8 mouse cellular contexts compared by ENCODE assay signal in the genomic region with DNA sequence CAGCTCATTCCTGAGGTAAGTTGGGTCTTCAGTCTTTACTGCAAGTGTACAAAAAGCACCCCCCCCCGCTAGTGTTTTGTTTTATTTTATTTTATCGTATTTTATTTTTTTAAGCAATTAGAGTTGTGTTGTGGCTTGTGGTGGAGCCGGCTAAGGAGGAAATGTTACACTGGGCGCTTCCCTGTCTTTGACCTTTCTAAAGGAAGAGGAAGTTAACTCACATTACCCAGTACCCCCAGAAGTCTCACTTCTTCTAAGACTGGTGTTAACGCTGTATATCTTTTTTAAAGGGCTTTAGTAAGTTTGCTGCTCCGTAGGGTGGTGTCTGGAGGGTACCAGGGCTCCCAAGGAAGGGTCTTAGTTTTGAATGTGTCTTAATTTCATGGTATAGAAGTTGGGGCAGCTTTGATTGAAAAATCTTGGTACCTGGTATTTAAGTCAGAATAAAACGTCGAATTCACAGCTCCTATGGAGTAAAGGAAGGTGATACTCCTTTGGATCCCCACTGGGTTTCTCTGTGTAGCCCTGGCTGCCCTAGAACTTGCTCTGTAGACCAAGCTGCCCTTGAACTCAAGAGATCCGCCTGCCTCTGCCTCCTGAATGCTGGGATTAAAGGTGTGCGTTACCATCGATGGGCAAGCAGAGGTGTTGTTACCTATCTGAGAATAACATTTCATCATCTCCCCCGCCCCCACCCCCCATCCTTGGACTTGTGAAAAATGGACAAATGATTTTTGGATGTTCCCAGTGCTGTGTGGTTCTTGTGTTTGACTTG. TPM values are rescaled to one million over a fixed set of nuclear protein-coding genes. Genes with fewer than 3 reads are reported as not detected.
DNase-seq lines count a peak whose midpoint lies in the region; ATAC-seq and TF ChIP-seq lines count a peak whose summit lies in the region.

No protein-coding gene starts in this region.

- no peak for TF ChIP-seq CTCF in lung, embryonic 14.5 days (IDR thresholded peaks at IDR 0.05; ENCODE audit: low read depth)
- no peak for TF ChIP-seq CTCF in embryonic fibroblast, embryonic 13.5 days (IDR thresholded peaks at IDR 0.05; ENCODE audit: borderline replicate concordance, insufficient read depth, low read length)
- TF ChIP-seq CTCF in intestine, postnatal 0 days (IDR thresholded peaks at IDR 0.05; ENCODE audit: low read depth), result no peak

- H3K4me1 ChIP-seq in lung, embryonic 14.5 days (ENCODE audit: insufficient read depth), result peaks cover 11% of the 10 kb centered on the region
- H3K4me1 ChIP-seq in embryonic fibroblast, embryonic 13.5 days (ENCODE audit: control insufficient read depth, insufficient read depth, low read length), result peaks cover 5% of the 10 kb centered on the region; the same call in 1 of the 2 replicates
- no peaks in the 10 kb centered on the region; the same call in 1 of the 2 replicates for H3K4me1 ChIP-seq in intestine, postnatal 0 days (replicated peaks; ENCODE audit: control insufficient read depth, insufficient read depth, low read length)

- peak overlapping the region; percentile 98 for H3K9ac ChIP-seq in lung, embryonic 14.5 days
- peak overlapping the region; percentile 98 for H3K9ac ChIP-seq in intestine, postnatal 0 days (ENCODE audit: low read depth, low read length)

- TF ChIP-seq POLR2A in embryonic fibroblast, embryonic 13.5 days (IDR thresholded peaks at IDR 0.05; ENCODE audit: low read depth, low read length), result no peak

- H3K9me3 ChIP-seq in lung, embryonic 14.5 days (ENCODE audit: low read depth, low read length), result no peaks in the 10 kb centered on the region
- no peaks in the 10 kb centered on the region for H3K9me3 ChIP-seq in intestine, postnatal 0 days (ENCODE audit: control insufficient read depth)

- no peak for DNase-seq in lung, embryonic 14.5 days
- no peak for DNase-seq in lung, postnatal 10 days
- no peak for DNase-seq in urinary bladder, adult 18-20 months (ENCODE audit: low spot score in 2 of 2)
- DNase-seq in ovary, postnatal 10 days (ENCODE audit: low spot score), result no peak
- DNase-seq in layer of hippocampus, adult 8-10 months (ENCODE audit: low spot score in 2 of 2), result no peak

- peaks cover 10% of the 10 kb centered on the region for H3K27me3 ChIP-seq in lung, embryonic 14.5 days (ENCODE audit: insufficient read depth, low read length)
- no peaks in the 10 kb centered on the region for H3K27me3 ChIP-seq in intestine, postnatal 0 days (replicated peaks; ENCODE audit: control insufficient read depth, insufficient read depth, low read length)

- H3K27ac ChIP-seq in lung, embryonic 14.5 days (ENCODE audit: low read depth), result peak overlapping the region; percentile 96; the same call in 1 of the 2 replicates
- 0 out of 2 replicates have a peak overlapping the region, but pooled peaks have one; percentile 22 for H3K27ac ChIP-seq in embryonic fibroblast, embryonic 13.5 days (ENCODE audit: insufficient read depth, low read length)
- H3K27ac ChIP-seq in intestine, postnatal 0 days (ENCODE audit: low read depth, low read length), result no peak overlapping the region; the same call in 1 of the 2 replicates

- H3K4me3 ChIP-seq in lung, embryonic 14.5 days (ENCODE audit: low read depth, low read length), result peak overlapping the region; percentile 98
- peak overlapping the region; percentile 100 for H3K4me3 ChIP-seq in embryonic fibroblast, embryonic 13.5 days (ENCODE audit: insufficient read depth, low read length)
- H3K4me3 ChIP-seq in intestine, postnatal 0 days (ENCODE audit: low read depth, low read length), result peak overlapping the region; percentile 93

- peaks cover 36% of the 10 kb centered on the region for H3K36me3 ChIP-seq in lung, embryonic 14.5 days (ENCODE audit: insufficient read depth)
- peaks cover 29% of the 10 kb centered on the region for H3K36me3 ChIP-seq in intestine, postnatal 0 days (ENCODE audit: control insufficient read depth, insufficient read depth)

- no peak for ATAC-seq in lung, embryonic 14.5 days (ENCODE audit: insufficient read depth)
- ATAC-seq in intestine, postnatal 0 days, result no peak
- ATAC-seq in monocyte, adult 5-6 weeks (replicated peaks; ENCODE audit: insufficient number of reproducible peaks, low FRiP score, low TSS enrichment, poor library complexity, severe bottlenecking), result peak; percentile 67

- 33% methylated on average over 12 of the region's 12 CpGs for WGBS in lung, embryonic 14.5 days
- 37% methylated on average over 12 of the region's 12 CpGs for WGBS in intestine, postnatal 0 days

- H3K4me2 ChIP-seq in lung, embryonic 14.5 days, result peak overlapping the region; percentile 90
- H3K4me2 ChIP-seq in intestine, postnatal 0 days (replicated peaks; ENCODE audit: low read depth), result peak overlapping the region; percentile 85

RNA-seq across cellular contexts. Expression of a gene that starts 1.9 kb away (rescaled TPM):
- 38.9 and 42.9 TPM in 2 replicates for polyA plus RNA-seq in lung, embryonic 14.5 days (2014; fragmentation: Nextera tagmentation; extraction: Ambion mirVana)
- polyA plus RNA-seq in embryonic fibroblast, embryonic 13.5 days (2011; ENCODE audit: insufficient read length, low read depth, missing spikeins), result 83.4 and 92.1 TPM in 2 replicates
- polyA plus RNA-seq in intestine, postnatal 0 days (2015; fragmentation: Nextera tagmentation; extraction: Ambion mirVana), result 11.9 and 12.5 TPM in 2 replicates
- 94.4 to 146 TPM (median 114 TPM) in 3 replicates for total RNA-seq in monocyte, adult 5-6 weeks (2017)
- 100 to 1,000 TPM; 143 to 163 (median 151) TPM for total RNA-seq in layer of hippocampus, adult 8-10 months (2022)
